Mouse (Mus musculus): ENCODE data around the gene Ahnak.
"Not testable (repeated sequence)": the region's sequence is repeated elsewhere in the genome, so short reads cannot be mapped to it uniquely, and the experiment has no call there.

The Ahnak gene

DNA sequence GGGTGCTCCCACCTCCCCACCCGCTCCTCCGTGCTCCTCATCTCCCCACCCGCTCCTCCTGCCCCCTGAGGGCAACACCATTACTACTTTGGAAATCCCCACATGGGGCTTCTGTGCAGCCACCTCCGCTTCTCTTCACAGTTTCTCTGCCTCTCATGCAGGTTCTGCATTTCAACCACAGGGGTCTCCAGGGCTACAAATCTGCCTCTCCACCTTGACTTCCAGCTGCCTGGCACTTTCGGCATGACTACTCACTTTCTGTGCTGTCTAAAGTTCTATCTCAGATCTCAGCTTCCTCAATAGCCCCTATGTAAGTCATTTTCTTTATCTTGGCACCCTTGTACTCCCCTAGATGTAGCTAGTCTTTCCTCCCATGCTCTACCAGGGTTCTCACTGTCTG, 78.2 kb downstream of the Ahnak start:
- no peak for DNase-seq (ENCODE audit: low spot score)

GRCm38 (mm10) chr19:9069687-9070307, 80.7 kb downstream of the Ahnak start:
- DNase-seq (ENCODE audit: low spot score) = no peak

DNA sequence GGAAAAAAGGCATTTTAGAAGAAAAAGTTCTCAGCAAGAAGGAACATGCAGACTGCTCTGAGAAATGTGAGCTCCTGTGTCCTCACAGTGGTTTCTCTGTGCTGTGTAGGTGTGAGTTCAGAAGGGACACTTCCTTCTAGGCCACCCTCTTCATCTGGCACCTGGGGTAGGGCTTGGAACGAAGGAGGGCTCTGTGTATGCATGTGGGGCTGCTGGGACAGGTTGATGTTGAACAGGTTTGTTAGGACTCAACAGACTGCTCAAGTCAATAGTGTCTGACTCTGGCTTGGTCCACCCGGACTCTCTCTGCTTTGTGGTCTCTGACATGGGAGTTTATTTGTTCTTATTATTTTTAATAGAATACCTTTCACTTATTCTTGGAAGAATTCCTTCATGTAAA, 81.2 kb downstream of the Ahnak start:
- no peak for DNase-seq (ENCODE audit: low spot score)

- DNase-seq (ENCODE audit: low spot score) = peak; percentile 45
Observed at GRCm38 (mm10) chr19:9071456-9072156, 82.5 kb downstream of the Ahnak start.

DNA sequence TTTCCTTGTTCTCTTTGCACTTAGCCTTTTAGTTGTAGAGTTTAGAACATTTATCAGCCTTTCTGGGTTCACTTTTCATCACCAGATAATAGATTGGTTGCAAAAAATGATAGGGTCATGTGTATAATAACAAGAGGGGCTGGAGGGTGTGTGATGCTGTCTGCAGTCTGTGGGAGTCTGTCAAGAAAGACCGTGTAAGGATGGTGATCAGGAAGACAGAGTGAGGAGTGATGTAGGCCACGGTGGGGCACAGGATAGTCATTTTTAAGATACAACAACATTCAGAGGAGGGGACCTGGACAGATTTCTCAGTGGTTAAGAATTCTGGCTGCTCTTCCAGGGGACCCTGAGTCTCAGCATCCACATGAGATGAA, 83.1 kb downstream of the Ahnak start:
- no peak for DNase-seq (ENCODE audit: low spot score)

DNA sequence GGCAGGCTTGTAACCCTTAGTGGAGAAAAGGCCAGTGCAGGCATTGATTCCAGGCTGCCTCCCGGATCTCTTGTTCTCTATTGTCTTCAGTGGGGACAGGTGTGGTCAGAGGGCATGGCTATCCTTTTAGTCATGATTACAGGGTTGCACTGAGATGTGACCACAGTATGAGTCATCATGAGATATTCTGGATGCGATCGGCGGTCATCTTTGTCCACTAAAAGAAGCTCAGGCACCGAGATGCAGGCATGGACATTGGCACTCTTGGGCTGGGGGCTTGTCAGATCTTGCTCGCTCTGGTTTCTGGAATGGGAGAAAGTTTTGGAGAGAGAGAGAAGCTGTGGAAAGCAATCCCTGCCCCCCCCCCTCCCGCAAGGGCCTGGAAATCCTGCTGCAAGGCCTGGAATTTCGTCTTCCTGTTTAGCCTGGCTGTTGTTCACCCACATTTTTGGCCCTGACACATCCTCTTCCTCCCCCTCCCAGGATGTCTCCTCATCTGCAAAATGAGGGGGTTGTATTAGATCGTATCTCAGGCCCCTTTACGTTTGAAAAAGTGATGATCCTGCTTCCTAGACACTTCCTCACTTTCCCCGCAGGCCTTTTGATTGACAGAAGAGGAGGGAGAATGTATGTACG, 84.8 kb downstream of the Ahnak start:
- DNase-seq (ENCODE audit: low spot score) = no peak

DNA sequence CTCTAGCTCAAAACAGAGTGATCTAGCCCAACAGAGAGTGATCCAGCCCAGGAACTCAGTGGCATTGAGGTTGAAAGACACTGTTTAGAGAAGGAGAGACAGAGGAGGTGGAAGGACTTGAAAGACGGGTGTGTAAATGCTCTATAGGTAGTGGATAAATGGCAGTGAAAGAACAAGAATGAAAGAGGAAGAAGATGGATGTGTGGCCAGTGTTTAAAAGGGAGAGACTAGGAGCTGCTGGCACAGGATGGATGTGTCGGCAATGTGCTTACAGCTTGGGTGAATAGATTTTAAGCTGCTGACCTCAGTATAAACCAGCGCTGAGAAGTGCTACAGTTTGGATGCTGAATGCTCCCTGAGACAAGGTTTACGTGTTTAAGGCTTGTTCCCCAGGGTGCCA, 85.3 kb downstream of the Ahnak start:
- DNase-seq (ENCODE audit: low spot score) = no peak

DNA sequence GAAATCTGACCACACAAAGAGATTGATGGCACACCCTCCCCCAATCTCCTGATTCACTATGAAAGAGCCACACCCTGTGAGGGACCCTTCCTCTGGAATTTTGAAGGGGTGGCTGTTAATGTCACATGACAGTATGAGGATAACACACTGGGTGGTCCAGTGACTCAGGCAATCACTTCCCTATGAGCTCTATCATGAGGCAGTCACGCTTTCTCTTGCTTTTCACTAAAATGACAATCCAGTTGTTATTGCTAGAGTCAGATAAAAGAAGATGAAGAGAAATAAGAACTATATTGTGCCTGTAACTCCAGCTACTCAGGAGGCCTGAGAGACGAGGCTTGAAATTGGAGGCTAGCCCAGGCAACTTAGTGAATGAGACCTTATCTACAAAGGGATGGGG, 86.5 kb downstream of the Ahnak start:
- DNase-seq (ENCODE audit: low spot score) = no peak

- DNase-seq (ENCODE audit: low spot score) = no peak
Observed at GRCm38 (mm10) chr19:9076035-9076434, 87.0 kb downstream of the Ahnak start.

- no peak for DNase-seq (ENCODE audit: low spot score)
Observed at GRCm38 (mm10) chr19:9076982-9077660, 88.0 kb downstream of the Ahnak start.

- DNase-seq (ENCODE audit: low spot score) = no peak
Observed at GRCm38 (mm10) chr19:9079916-9080315, 90.8 kb downstream of the Ahnak start.

GRCm38 (mm10) chr19:9081311-9082190, 92.5 kb downstream of the Ahnak start:
- DNase-seq (ENCODE audit: low spot score) = no peak

GRCm38 (mm10) chr19:9082191-9083009, 93.3 kb downstream of the Ahnak start:
- DNase-seq (ENCODE audit: low spot score) = peak; percentile 87

DNA sequence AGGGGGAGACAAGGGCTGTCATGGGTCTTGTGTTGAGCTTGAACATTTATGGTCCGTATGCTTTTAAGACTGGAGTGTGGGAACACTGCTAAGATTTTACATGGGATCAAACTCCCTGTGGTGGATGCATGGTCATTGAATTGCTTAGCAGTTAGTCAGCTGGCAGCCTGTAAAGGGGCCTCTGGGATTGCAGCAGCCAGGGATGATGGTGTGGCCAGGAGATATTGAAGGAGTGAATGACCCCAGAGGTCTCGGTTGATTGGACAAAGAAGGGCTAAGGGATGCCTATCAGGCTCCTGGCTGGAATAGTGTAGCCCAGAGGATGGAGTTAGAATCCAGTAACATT, 93.9 kb downstream of the Ahnak start:
- DNase-seq (ENCODE audit: low spot score) = no peak

DNA sequence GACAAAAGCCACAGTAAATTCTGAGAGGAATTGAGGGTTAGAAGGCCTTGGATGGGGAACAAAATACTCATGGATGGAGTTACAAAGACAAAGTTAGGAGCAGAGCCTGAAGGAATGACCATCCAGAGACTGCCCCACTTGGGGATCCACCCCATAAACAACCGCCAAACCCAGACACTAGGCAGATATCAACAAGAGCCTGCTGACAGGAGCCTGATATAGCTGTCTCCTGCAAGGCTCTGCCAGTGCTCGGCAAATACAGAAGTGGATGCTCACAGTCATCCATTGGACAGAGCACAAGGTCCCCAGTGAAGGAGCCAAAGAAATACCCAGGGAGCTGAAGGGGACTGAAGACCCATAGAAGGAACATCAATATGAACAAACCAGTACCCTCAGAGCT, 94.8 kb downstream of the Ahnak start:
- not testable (repeated sequence) for DNase-seq (ENCODE audit: low spot score)

DNA sequence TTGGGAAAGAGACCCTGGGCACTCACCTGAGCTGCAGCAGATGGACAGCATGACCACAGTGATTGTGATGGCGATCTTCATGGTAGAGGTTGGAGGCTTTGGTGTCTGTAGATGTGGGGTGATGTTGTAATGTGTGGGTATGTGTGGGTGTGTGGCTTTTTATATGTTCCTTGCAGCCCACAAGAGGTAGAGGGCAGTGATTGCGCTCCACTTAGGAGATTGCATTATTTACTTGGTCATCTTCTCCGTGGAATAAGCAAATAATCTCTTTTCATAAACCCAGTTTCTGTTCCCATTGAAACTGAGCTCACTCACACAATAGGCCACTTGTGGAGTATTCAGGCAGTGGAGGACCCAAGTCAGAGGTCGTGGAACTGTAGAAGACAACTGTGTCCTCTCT, 98.7 kb downstream of the Ahnak start, which contains the start of gene Scgb1a1:
Gene Scgb1a1, minus strand, starts transcription at position 138 of the 400 bp plus-strand sequence.
- DNase-seq (ENCODE audit: low spot score) = no peak

GRCm38 (mm10) chr19:9090191-9090590, 101.1 kb downstream of the Ahnak start:
- DNase-seq (ENCODE audit: low spot score) = no peak

DNA sequence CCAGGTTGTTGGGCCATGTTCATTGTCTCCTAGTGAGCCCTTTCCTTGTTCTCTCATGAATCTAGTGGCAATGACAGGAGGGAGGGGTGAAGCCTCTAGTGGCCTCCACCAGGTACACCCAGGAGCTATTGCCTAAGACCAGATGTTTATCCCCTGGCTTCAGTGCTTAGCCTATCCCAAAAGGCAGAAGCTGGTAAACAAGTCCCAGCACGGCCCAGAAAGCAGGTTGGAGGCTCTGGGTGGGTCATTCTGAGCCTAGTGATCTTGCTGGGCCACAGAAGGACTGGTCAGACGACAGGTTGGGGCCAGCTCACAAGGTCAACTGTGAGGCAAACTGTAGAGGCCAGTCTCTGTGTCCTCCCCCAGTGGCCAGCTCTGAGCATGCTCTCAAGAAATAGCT, 101.6 kb downstream of the Ahnak start:
- DNase-seq (ENCODE audit: low spot score) = no peak

DNA sequence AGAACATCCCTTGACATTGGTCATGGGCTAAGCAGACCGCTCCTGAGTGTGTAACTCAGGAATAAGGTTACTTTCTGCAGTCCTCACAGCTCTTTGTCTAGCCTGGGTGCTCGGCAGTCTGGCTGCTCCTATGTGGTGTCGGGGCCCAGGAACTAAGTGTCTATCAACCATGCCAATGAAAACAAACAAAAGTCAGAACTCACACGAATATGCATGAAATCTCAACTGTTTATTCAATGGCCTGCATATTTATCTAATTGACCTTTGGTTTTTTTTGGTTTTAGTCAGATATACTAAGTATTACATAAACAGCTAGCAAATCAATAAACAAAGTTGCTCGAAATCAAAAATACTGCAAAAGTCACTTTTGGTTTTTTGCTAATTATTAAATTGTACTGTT, 106.0 kb downstream of the Ahnak start:
- no peak for DNase-seq (ENCODE audit: low spot score)

GRCm38 (mm10) chr19:9097441-9097840, 108.4 kb downstream of the Ahnak start:
- DNase-seq (ENCODE audit: low spot score) = no peak

GRCm38 (mm10) chr19:9099751-9100150, 110.7 kb downstream of the Ahnak start:
- DNase-seq (ENCODE audit: low spot score) = no peak

Measured in ovary, postnatal 36 days (tissue).